Mouse (Mus musculus): Measurements from ENCODE around the gene Map1s. TPM values are rescaled to one million over a fixed set of nuclear protein-coding genes. Genes with fewer than 3 reads are reported as not detected.

The Map1s gene
- total and polyA plus RNA-seq, 3 experiments = 9.5 to 51.4 (median 30.9) TPM

GRCm38 (mm10) chr8:70874441-70874840, 31.3 kb upstream of the Map1s start:
- Histone ChIP-seq H3K9me3 (replicated peaks; ENCODE audit: low read length) (no peaks in the 10 kb centered on the region), H3K27ac (ENCODE audit: insufficient read depth, low read depth) (no peak overlapping the region), H3K4me1 (ENCODE audit: control insufficient read depth in 1 of 2, insufficient read depth in 2 of 2) (peaks cover 7 to 23% of the 10 kb centered on the region in 2 experiments), H3K4me2 (ENCODE audit: insufficient read depth, low read depth, poor library complexity, severe bottlenecking) (no peak overlapping the region), H3K27me3 (replicated peaks) (no peaks in the 10 kb centered on the region), H3K79me2 (replicated peaks; ENCODE audit: control insufficient read depth, extremely low read depth, insufficient read depth, poor library complexity, severe bottlenecking) (no peaks in the 10 kb centered on the region), H3K4me3 (replicated peaks in 1 of 3; ENCODE audit: low read depth in 2 of 3, low read length in 2 of 3, poor library complexity in 1 of 3) (no peak overlapping the region), H3K9ac (ENCODE audit: insufficient read depth, low read depth) (no peak overlapping the region), H3K36me3 (replicated peaks in 1 of 2; ENCODE audit: control insufficient read depth in 1 of 2, insufficient read depth in 1 of 2, low read length in 1 of 2) (peaks cover 0 to 17% of the 10 kb centered on the region in 2 experiments)
- no peak for DNase-seq (ENCODE audit: extremely low read depth)
- in situ Hi-C loops (cut with MboI; ENCODE audit: low pct_ligation_motif_present, low pct_unique_long_range_greater_than_20kb, low sequenced_read_pairs) = no loop called here
- dilution Hi-C loops (cut with MboI; ENCODE audit: extremely low pct_ligation_motif_present, extremely low pct_unique_long_range_greater_than_20kb, low sequenced_read_pairs) = no loop called here
- TF ChIP-seq PAX5 (IDR thresholded peaks at IDR 0.05; ENCODE audit: low read length) (no peak), POLR2AphosphoS2 (IDR thresholded peaks at IDR 0.05; ENCODE audit: low read depth, low read length) (no peak), EP300 (IDR thresholded peaks at IDR 0.05; ENCODE audit: low read length) (no peak), JUN (IDR thresholded peaks at IDR 0.05; ENCODE audit: insufficient read depth, low read depth, low read length) (no peak)

DNA sequence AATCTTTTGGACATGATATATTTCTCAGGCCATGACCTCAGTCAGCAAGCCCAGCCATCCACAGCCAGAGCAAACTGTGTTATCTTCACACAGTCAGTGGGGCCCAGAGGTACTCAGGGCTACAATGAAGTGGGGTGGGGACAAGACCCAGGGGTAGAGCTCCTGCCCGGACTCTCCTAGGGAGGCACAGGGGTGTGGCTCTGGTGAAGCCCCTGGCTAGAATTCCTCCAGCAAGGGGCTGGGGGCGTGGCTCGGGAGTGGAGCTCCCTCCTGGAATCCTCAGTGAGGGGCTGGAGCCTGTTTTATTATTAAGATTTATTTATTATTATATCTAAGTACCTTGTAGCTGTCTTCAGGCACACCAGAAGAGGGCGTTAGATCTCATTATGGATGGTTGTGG, 29.4 kb upstream of the Map1s start:
- Histone ChIP-seq H3K79me2 (replicated peaks; ENCODE audit: control insufficient read depth, extremely low read depth, insufficient read depth, poor library complexity, severe bottlenecking) (no peaks in the 10 kb centered on the region), H3K36me3 (replicated peaks in 1 of 2; ENCODE audit: control insufficient read depth in 1 of 2, insufficient read depth in 1 of 2, low read length in 1 of 2) (peaks cover 0 to 9% of the 10 kb centered on the region in 2 experiments), H3K4me2 (ENCODE audit: insufficient read depth, low read depth, poor library complexity, severe bottlenecking) (no peak overlapping the region), H3K4me3 (replicated peaks in 1 of 3; ENCODE audit: low read depth in 2 of 3, low read length in 2 of 3, poor library complexity in 1 of 3) (no peak overlapping the region), H3K9ac (ENCODE audit: insufficient read depth, low read depth) (no peak overlapping the region), H3K27ac (ENCODE audit: insufficient read depth, low read depth) (no peak overlapping the region), H3K9me3 (replicated peaks; ENCODE audit: low read length) (no peaks in the 10 kb centered on the region), H3K27me3 (replicated peaks) (no peaks in the 10 kb centered on the region), H3K4me1 (ENCODE audit: control insufficient read depth in 1 of 2, insufficient read depth in 2 of 2) (peaks cover 7 to 30% of the 10 kb centered on the region in 2 experiments)
- TF ChIP-seq POLR2A (IDR thresholded peaks at IDR 0.05; ENCODE audit: low read depth, low read length) = no peak
- no peak for TF ChIP-seq SIN3A (IDR thresholded peaks at IDR 0.05; ENCODE audit: low read length)
- no peak for TF ChIP-seq MEF2A (IDR thresholded peaks at IDR 0.05; ENCODE audit: borderline replicate concordance, low read depth, low read length)
- TF ChIP-seq SMC3 (IDR thresholded peaks at IDR 0.05; ENCODE audit: low read depth, low read length) = no peak
- no peak for TF ChIP-seq ELF1 (IDR thresholded peaks at IDR 0.05; ENCODE audit: low read depth, low read length)
- no peak for TF ChIP-seq ETS1 (conservative IDR thresholded peaks at IDR 0.05; ENCODE audit: low read depth, low read length)
- TF ChIP-seq POLR2AphosphoS2 (IDR thresholded peaks at IDR 0.05; ENCODE audit: low read depth, low read length) = no peak
- no peak for TF ChIP-seq MXI1 (IDR thresholded peaks at IDR 0.05; ENCODE audit: low read depth, low read length)
- TF ChIP-seq CTCF (conservative IDR thresholded peaks at IDR 0.05 in 1 of 2, IDR thresholded peaks at IDR 0.05 in 1 of 2; ENCODE audit: low read depth in 2 of 2, low read length in 2 of 2) = no peak
- TF ChIP-seq MAFK (IDR thresholded peaks at IDR 0.05; ENCODE audit: insufficient replicate concordance, low read length) = no peak
- no peak for TF ChIP-seq CHD1 (IDR thresholded peaks at IDR 0.05; ENCODE audit: low read depth, low read length)
- TF ChIP-seq RCOR1 (conservative IDR thresholded peaks at IDR 0.05; ENCODE audit: low read depth, low read length) = no peak
- no peak for TF ChIP-seq ZKSCAN1 (IDR thresholded peaks at IDR 0.05; ENCODE audit: borderline replicate concordance, low read depth, low read length)
- TF ChIP-seq BHLHE40 (IDR thresholded peaks at IDR 0.05; ENCODE audit: low read depth, low read length) = no peak
- DNase-seq (ENCODE audit: extremely low read depth) = no peak
- in situ Hi-C loops (cut with MboI; ENCODE audit: low pct_ligation_motif_present, low pct_unique_long_range_greater_than_20kb, low sequenced_read_pairs) = no loop called here
- dilution Hi-C loops (cut with MboI; ENCODE audit: extremely low pct_ligation_motif_present, extremely low pct_unique_long_range_greater_than_20kb, low sequenced_read_pairs) = no loop called here
